Mouse (Mus musculus): ENCODE results near the gene Bahd1. TPM values are rescaled to one million over a fixed set of nuclear protein-coding genes. Genes with fewer than 3 reads are reported as not detected.
A peak's percentile ranks its signal among the peaks of the same experiment; 100 is the strongest.

Gene Bahd1
- polyA plus RNA-seq, 1 experiment from 2014 or later, result 0.84 TPM

DNA sequence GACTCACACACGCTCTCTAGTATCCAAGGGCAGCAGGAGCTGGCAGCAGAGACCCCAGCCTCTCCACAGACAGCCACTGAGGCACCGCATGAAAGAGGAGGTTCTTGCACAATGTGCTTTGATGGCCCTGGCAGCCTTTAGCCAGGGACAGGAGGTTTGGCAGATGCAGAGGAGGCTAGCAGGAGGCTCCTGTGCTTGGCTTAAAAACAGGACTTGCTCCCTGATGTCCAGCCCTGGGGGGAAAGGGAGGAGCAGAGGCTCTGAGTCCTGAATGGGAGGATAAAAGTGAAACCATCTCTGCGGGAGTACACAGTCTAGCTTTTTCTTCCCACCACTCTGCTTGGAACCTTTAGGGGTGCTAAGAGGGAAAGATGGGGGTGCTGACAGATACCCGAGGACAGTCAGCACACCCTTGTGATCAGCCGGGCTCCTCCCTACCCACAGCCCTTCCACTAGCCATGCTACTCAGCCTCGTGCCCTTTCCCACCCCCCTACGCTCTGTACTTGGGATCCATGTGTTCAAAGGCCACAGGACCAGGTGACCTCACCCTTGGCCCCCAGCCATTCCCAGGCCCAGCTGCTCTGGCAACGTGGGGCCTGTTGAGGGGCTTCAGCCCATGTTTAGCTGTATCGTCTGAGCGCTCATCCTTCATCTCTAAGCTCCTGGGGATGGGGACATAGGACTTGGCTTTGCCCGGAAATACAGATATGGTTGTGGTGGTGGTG is 13.5 kb downstream of the Bahd1 start:
- no peak overlapping the region for H3K27ac ChIP-seq (replicated peaks; ENCODE audit: low read depth, low read length)

DNA sequence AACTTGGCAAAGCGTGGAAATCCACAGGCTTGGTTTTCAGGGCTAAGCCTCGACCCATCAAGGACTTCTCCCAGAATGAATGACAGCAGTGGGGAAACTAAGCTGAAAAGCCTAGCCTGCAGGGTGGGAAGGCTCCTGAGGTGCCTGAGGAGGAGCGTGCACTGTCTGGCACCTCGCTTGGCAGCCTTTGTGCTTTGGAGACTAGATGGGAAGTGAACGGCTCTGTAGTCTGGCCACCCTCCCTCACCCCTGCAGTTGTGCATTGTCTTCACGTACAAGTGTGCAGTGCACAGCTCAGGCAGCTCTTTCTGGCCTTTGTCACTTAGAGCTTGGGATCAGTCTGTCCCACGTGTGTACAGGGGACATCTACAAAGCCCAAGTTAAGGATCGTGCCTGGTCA is 14.5 kb downstream of the Bahd1 start:
- Histone ChIP-seq H3K4me2 (ENCODE audit: low read depth, severe bottlenecking) (no peak overlapping the region), H3K9ac (ENCODE audit: low read length) (no peak overlapping the region), H3K27me3 (ENCODE audit: control insufficient read depth, insufficient read depth, low read length) (no peaks in the 10 kb centered on the region), H3K27ac (replicated peaks; ENCODE audit: low read depth, low read length) (no peak overlapping the region), H3K9me3 (ENCODE audit: control insufficient read depth, low read length) (no peaks in the 10 kb centered on the region), H3K36me3 (ENCODE audit: control insufficient read depth, insufficient read depth, low read length) (no peaks in the 10 kb centered on the region; the same call in 1 of the 2 replicates), H3K4me1 (ENCODE audit: control insufficient read depth, insufficient read depth, low read length) (0 out of 2 replicates have a peak, but pooled peaks cover 5% of the 10 kb centered on the region), H3K4me3 (ENCODE audit: low read depth, low read length) (no peak overlapping the region)
- no peak for ATAC-seq (ENCODE audit: insufficient number of reproducible peaks, low FRiP score, low TSS enrichment, low read depth)
- DNase-seq (ENCODE audit: low spot score), result no peak
- 73% methylated on average over 8 of the region's 8 CpGs for WGBS

More for the DNA sequence above, 13.5 kb downstream of the Bahd1 start:
- Histone ChIP-seq H3K9ac (ENCODE audit: low read length) (no peak overlapping the region), H3K36me3 (ENCODE audit: control insufficient read depth, insufficient read depth, low read length) (no peaks in the 10 kb centered on the region; the same call in 1 of the 2 replicates), H3K4me3 (ENCODE audit: low read depth, low read length) (no peak overlapping the region), H3K27me3 (ENCODE audit: control insufficient read depth, insufficient read depth, low read length) (no peaks in the 10 kb centered on the region), H3K9me3 (ENCODE audit: control insufficient read depth, low read length) (no peaks in the 10 kb centered on the region), H3K4me2 (ENCODE audit: low read depth, severe bottlenecking) (no peak overlapping the region), H3K4me1 (ENCODE audit: control insufficient read depth, insufficient read depth, low read length) (0 out of 2 replicates have a peak, but pooled peaks cover 5% of the 10 kb centered on the region)
- ATAC-seq (ENCODE audit: insufficient number of reproducible peaks, low FRiP score, low TSS enrichment, low read depth) (no peak), DNase-seq (ENCODE audit: low spot score) (no peak)
- WGBS, result 61% methylated on average over 11 of the region's 11 CpGs

DNA sequence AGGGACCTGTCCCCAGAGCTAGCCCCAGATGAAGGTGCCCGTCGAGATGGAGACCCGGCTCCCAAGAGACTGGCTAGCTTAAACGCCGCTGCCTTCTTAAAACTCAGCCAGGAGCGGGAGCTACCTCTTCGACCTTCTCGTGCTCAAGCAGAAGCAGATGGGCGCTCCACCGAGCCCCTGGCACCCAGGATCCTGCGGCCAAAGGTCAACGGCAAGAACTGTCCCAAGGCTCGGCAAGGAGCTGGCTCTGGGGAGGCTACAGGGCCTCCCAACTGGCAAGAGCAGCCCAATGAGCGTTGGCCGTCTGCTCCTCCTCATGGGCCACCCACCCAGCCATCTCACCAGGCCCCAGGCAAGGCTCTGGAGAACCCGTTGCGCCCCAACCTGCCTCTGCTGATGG is 16.3 kb downstream of the Bahd1 start:
- Histone ChIP-seq H3K4me1 (ENCODE audit: control insufficient read depth, insufficient read depth, low read length) (0 out of 2 replicates have a peak, but pooled peaks cover 5% of the 10 kb centered on the region), H3K9me3 (ENCODE audit: control insufficient read depth, low read length) (no peaks in the 10 kb centered on the region), H3K4me2 (ENCODE audit: low read depth, severe bottlenecking) (no peak overlapping the region), H3K9ac (ENCODE audit: low read length) (no peak overlapping the region), H3K27me3 (ENCODE audit: control insufficient read depth, insufficient read depth, low read length) (no peaks in the 10 kb centered on the region), H3K4me3 (ENCODE audit: low read depth, low read length) (no peak overlapping the region), H3K36me3 (ENCODE audit: control insufficient read depth, insufficient read depth, low read length) (no peaks in the 10 kb centered on the region; the same call in 1 of the 2 replicates), H3K27ac (replicated peaks; ENCODE audit: low read depth, low read length) (no peak overlapping the region)
- ATAC-seq (ENCODE audit: insufficient number of reproducible peaks, low FRiP score, low TSS enrichment, low read depth) (no peak), DNase-seq (ENCODE audit: low spot score) (no peak)
- whole genome bisulfite sequencing, result 93% methylated on average over 17 of the region's 17 CpGs

DNA sequence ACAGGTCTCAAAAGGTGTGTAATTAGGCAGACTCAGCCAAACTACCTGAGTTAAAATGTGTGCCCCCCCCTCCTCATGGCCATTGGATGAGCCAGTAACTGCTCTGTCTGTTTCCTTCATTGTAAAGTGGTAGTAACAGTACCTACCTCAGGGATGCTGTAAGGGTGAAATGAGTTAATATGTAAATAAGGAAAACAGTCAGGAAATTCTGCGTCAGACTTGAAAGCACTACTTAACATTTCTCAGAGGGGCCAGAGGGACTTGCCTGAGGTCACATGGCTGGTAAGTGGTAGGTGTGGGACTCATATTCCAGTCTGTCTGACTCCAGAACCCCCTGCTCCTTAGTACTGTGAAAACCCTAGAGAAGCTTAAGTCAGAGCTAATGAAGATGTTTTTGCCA is 18.4 kb downstream of the Bahd1 start:
- ATAC-seq (ENCODE audit: insufficient number of reproducible peaks, low FRiP score, low TSS enrichment, low read depth), result no peak

DNA sequence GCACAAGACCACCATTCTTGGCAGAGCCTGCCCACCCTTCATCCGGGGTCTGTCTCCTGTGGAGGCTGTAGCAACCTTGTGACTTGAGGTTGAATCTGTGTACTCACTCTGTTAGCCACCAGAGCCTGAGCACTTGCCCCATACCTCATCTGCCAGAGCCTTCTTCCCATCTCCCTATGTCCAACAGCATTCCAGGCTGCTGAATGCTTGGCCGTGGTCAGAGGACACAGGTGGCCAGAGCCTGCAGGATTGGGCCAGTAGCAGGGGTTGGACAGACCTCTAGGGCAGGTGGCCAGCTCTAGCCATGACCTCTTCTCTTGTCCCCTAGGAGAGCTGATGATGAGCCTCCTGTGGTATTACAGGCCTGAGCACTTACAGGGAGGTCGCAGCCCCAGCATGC is 20.3 kb downstream of the Bahd1 start:
- Histone ChIP-seq H3K4me2 (ENCODE audit: low read depth, severe bottlenecking) (no peak overlapping the region), H3K27ac (replicated peaks; ENCODE audit: low read depth, low read length) (no peak overlapping the region), H3K36me3 (ENCODE audit: control insufficient read depth, insufficient read depth, low read length) (peaks cover 5% of the 10 kb centered on the region), H3K9ac (ENCODE audit: low read length) (no peak overlapping the region), H3K9me3 (ENCODE audit: control insufficient read depth, low read length) (no peaks in the 10 kb centered on the region), H3K4me1 (ENCODE audit: control insufficient read depth, insufficient read depth, low read length) (0 out of 2 replicates have a peak, but pooled peaks cover 2% of the 10 kb centered on the region), H3K4me3 (ENCODE audit: low read depth, low read length) (no peak overlapping the region), H3K27me3 (ENCODE audit: control insufficient read depth, insufficient read depth, low read length) (no peaks in the 10 kb centered on the region)
- no peak for DNase-seq (ENCODE audit: low spot score)
- no peak for ATAC-seq (ENCODE audit: insufficient number of reproducible peaks, low FRiP score, low TSS enrichment, low read depth)
- WGBS, result 67% methylated on average over 3 of the region's 3 CpGs

More for the DNA sequence above, 18.4 kb downstream of the Bahd1 start:
- Histone ChIP-seq H3K9ac (ENCODE audit: low read length) (no peak overlapping the region), H3K4me3 (ENCODE audit: low read depth, low read length) (no peak overlapping the region), H3K4me2 (ENCODE audit: low read depth, severe bottlenecking) (no peak overlapping the region), H3K4me1 (ENCODE audit: control insufficient read depth, insufficient read depth, low read length) (0 out of 2 replicates have a peak, but pooled peaks cover 5% of the 10 kb centered on the region), H3K27me3 (ENCODE audit: control insufficient read depth, insufficient read depth, low read length) (no peaks in the 10 kb centered on the region), H3K27ac (replicated peaks; ENCODE audit: low read depth, low read length) (no peak overlapping the region), H3K36me3 (ENCODE audit: control insufficient read depth, insufficient read depth, low read length) (peaks cover 5% of the 10 kb centered on the region; the same call in 1 of the 2 replicates), H3K9me3 (ENCODE audit: control insufficient read depth, low read length) (no peaks in the 10 kb centered on the region)
- DNase-seq (ENCODE audit: low spot score), result no peak
- 55% methylated on average over 1 of the region's 1 CpGs for WGBS

GRCm38 (mm10) chr2:118925952-118926351 is 25.8 kb downstream of the Bahd1 start:
- H3K4me2 ChIP-seq (ENCODE audit: low read depth, severe bottlenecking), result peak overlapping the region; percentile 70
- H3K4me1 ChIP-seq (ENCODE audit: control insufficient read depth, insufficient read depth, low read length), result peaks cover 19% of the 10 kb centered on the region

GRCm38 (mm10) chr2:118926361-118926997 is 26.3 kb downstream of the Bahd1 start, which contains the start of gene Chst14:
Chst14 (plus strand) TSS chr2:118926496.
- peak within 1 kb of the TSS; percentile 81 for H3K4me3 ChIP-seq (ENCODE audit: low read depth, low read length)
- H3K4me2 ChIP-seq (ENCODE audit: low read depth, severe bottlenecking), result peak within 1 kb of the TSS; percentile 70
- H3K9ac ChIP-seq (ENCODE audit: low read length), result peak within 1 kb of the TSS; percentile 89
- H3K27ac ChIP-seq (replicated peaks; ENCODE audit: low read depth, low read length), result peak within 1 kb of the TSS; percentile 70
- H3K36me3 ChIP-seq (ENCODE audit: control insufficient read depth, insufficient read depth, low read length), result peaks cover 5% of the 10 kb centered on the region
- H3K9me3 ChIP-seq (ENCODE audit: control insufficient read depth, low read length), result no peaks in the 10 kb centered on the region
- H3K4me1 ChIP-seq (ENCODE audit: control insufficient read depth, insufficient read depth, low read length), result peaks cover 19% of the 10 kb centered on the region
- WGBS, result 0% methylated on average over 41 of the region's 47 CpGs
- peak; percentile 89 for ATAC-seq (ENCODE audit: insufficient number of reproducible peaks, low FRiP score, low TSS enrichment, low read depth)
- DNase-seq (ENCODE audit: low spot score), result peak; percentile 82
- no peaks in the 10 kb centered on the region for H3K27me3 ChIP-seq (ENCODE audit: control insufficient read depth, insufficient read depth, low read length)

More at GRCm38 (mm10) chr2:118925952-118926351, 25.8 kb downstream of the Bahd1 start:
- peaks cover 5% of the 10 kb centered on the region for H3K36me3 ChIP-seq (ENCODE audit: control insufficient read depth, insufficient read depth, low read length)
- no peak for DNase-seq (ENCODE audit: low spot score)
- peak overlapping the region; percentile 81 for H3K4me3 ChIP-seq (ENCODE audit: low read depth, low read length)
- ATAC-seq (ENCODE audit: insufficient number of reproducible peaks, low FRiP score, low TSS enrichment, low read depth), result peak; percentile 33; the same call in 1 of the 2 replicates
- H3K9me3 ChIP-seq (ENCODE audit: control insufficient read depth, low read length), result no peaks in the 10 kb centered on the region
- WGBS, result 2% methylated on average over 6 of the region's 6 CpGs
- no peak overlapping the region for H3K27ac ChIP-seq (replicated peaks; ENCODE audit: low read depth, low read length)
- peak overlapping the region; percentile 89 for H3K9ac ChIP-seq (ENCODE audit: low read length)
- no peaks in the 10 kb centered on the region for H3K27me3 ChIP-seq (ENCODE audit: control insufficient read depth, insufficient read depth, low read length)

DNA sequence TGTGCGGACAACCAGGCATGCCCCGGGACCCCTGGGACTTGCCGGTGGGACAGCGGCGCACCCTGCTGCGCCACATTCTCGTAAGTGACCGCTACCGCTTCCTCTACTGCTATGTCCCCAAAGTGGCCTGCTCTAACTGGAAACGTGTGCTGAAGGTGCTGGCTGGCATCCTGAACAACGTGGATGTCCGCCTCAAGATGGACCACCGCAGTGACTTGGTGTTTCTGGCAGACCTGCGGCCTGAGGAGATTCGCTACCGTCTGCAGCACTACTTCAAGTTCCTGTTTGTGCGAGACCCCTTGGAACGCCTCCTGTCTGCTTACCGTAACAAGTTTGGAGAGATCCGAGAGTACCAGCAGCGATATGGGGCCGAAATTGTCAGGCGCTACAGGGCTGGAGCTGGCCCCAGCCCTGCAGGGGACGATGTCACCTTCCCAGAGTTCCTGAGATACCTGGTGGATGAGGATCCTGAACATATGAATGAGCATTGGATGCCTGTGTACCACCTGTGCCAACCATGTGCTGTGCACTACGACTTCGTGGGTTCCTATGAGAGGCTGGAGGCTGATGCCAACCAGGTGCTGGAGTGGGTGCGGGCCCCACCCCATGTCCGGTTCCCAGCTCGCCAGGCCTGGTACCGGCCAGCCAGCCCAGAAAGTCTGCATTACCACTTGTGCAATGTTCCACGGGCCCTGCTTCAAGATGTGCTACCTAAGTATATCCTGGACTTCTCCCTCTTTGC is 27.0 kb downstream of the Bahd1 start:
- ATAC-seq (ENCODE audit: insufficient number of reproducible peaks, low FRiP score, low TSS enrichment, low read depth), result no peak

More for the DNA sequence above, 27.0 kb downstream of the Bahd1 start:
- peaks cover 19% of the 10 kb centered on the region for H3K4me1 ChIP-seq (ENCODE audit: control insufficient read depth, insufficient read depth, low read length)
- peak overlapping the region; percentile 81 for H3K4me3 ChIP-seq (ENCODE audit: low read depth, low read length)
- H3K27me3 ChIP-seq (ENCODE audit: control insufficient read depth, insufficient read depth, low read length), result no peaks in the 10 kb centered on the region
- H3K4me2 ChIP-seq (ENCODE audit: low read depth, severe bottlenecking), result peak overlapping the region; percentile 70
- peaks cover 5% of the 10 kb centered on the region for H3K36me3 ChIP-seq (ENCODE audit: control insufficient read depth, insufficient read depth, low read length)
- peak overlapping the region; percentile 89 for H3K9ac ChIP-seq (ENCODE audit: low read length)
- no peak for DNase-seq (ENCODE audit: low spot score)
- H3K9me3 ChIP-seq (ENCODE audit: control insufficient read depth, low read length), result no peaks in the 10 kb centered on the region
- 27% methylated on average over 31 of the region's 31 CpGs for WGBS
- peak overlapping the region; percentile 70; the same call in 1 of the 2 replicates for H3K27ac ChIP-seq (replicated peaks; ENCODE audit: low read depth, low read length)

Data from limb, embryonic 11.5 days (tissue).